Mouse (Mus musculus): ENCODE measurements around the gene Paqr5. TPM values are rescaled to one million over a fixed set of nuclear protein-coding genes. Genes with fewer than 3 reads are reported as not detected.
A peak's percentile ranks its signal among the peaks of the same experiment; 100 is the strongest.

The Paqr5 gene
- polyA plus RNA-seq, 1 experiment = not detected

- H3K27ac ChIP-seq (ENCODE audit: insufficient read depth, low read length) = peak overlapping the region; percentile 36; the same call in 1 of the 2 replicates
- H3K4me3 ChIP-seq (ENCODE audit: insufficient read depth, low read length) = no peak overlapping the region
- no peak for TF ChIP-seq POLR2A (IDR thresholded peaks at IDR 0.05; ENCODE audit: low read depth, low read length)
- peak; percentile 68; the same call in 1 of the 2 replicates for TF ChIP-seq CTCF (IDR thresholded peaks at IDR 0.05; ENCODE audit: borderline replicate concordance, insufficient read depth, low read length)
- no peaks in the 10 kb centered on the region; the same call in 1 of the 2 replicates for H3K4me1 ChIP-seq (ENCODE audit: control insufficient read depth, insufficient read depth, low read length)
These were observed 61.2 kb downstream of the Paqr5 start for GRCm38 (mm10) chr9:61965411-61965930.

- H3K27ac ChIP-seq (ENCODE audit: insufficient read depth, low read length) = no peak overlapping the region
- no peak for TF ChIP-seq POLR2A (IDR thresholded peaks at IDR 0.05; ENCODE audit: low read depth, low read length)
- TF ChIP-seq CTCF (IDR thresholded peaks at IDR 0.05; ENCODE audit: borderline replicate concordance, insufficient read depth, low read length) = no peak
- H3K4me1 ChIP-seq (ENCODE audit: control insufficient read depth, insufficient read depth, low read length) = no peaks in the 10 kb centered on the region; the same call in 1 of the 2 replicates
- H3K4me3 ChIP-seq (ENCODE audit: insufficient read depth, low read length) = no peak overlapping the region
These were observed 63.3 kb downstream of the Paqr5 start for GRCm38 (mm10) chr9:61963356-61963755.

GRCm38 (mm10) chr9:61961181-61961580 lies 65.5 kb downstream of the Paqr5 start:
- H3K27ac ChIP-seq (ENCODE audit: insufficient read depth, low read length) = no peak overlapping the region

GRCm38 (mm10) chr9:61960753-61961152 lies 65.9 kb downstream of the Paqr5 start:
- H3K27ac ChIP-seq (ENCODE audit: insufficient read depth, low read length) = no peak overlapping the region

More at GRCm38 (mm10) chr9:61961181-61961580, 65.5 kb downstream of the Paqr5 start:
- no peaks in the 10 kb centered on the region; the same call in 1 of the 2 replicates for H3K4me1 ChIP-seq (ENCODE audit: control insufficient read depth, insufficient read depth, low read length)
- TF ChIP-seq CTCF (IDR thresholded peaks at IDR 0.05; ENCODE audit: borderline replicate concordance, insufficient read depth, low read length) (no peak), POLR2A (IDR thresholded peaks at IDR 0.05; ENCODE audit: low read depth, low read length) (no peak)
- H3K4me3 ChIP-seq (ENCODE audit: insufficient read depth, low read length) = no peak overlapping the region

GRCm38 (mm10) chr9:61959921-61960569 lies 66.6 kb downstream of the Paqr5 start:
- no peak overlapping the region for H3K4me3 ChIP-seq (ENCODE audit: insufficient read depth, low read length)
- TF ChIP-seq POLR2A (IDR thresholded peaks at IDR 0.05; ENCODE audit: low read depth, low read length) = no peak
- TF ChIP-seq CTCF (IDR thresholded peaks at IDR 0.05; ENCODE audit: borderline replicate concordance, insufficient read depth, low read length) = no peak
- no peak overlapping the region for H3K27ac ChIP-seq (ENCODE audit: insufficient read depth, low read length)
- H3K4me1 ChIP-seq (ENCODE audit: control insufficient read depth, insufficient read depth, low read length) = no peaks in the 10 kb centered on the region

More at GRCm38 (mm10) chr9:61960753-61961152, 65.9 kb downstream of the Paqr5 start:
- TF ChIP-seq POLR2A (IDR thresholded peaks at IDR 0.05; ENCODE audit: low read depth, low read length) = no peak
- TF ChIP-seq CTCF (IDR thresholded peaks at IDR 0.05; ENCODE audit: borderline replicate concordance, insufficient read depth, low read length) = no peak
- Histone ChIP-seq H3K4me3 (ENCODE audit: insufficient read depth, low read length) (no peak overlapping the region), H3K4me1 (ENCODE audit: control insufficient read depth, insufficient read depth, low read length) (no peaks in the 10 kb centered on the region; the same call in 1 of the 2 replicates)

- Histone ChIP-seq H3K4me1 (ENCODE audit: control insufficient read depth, insufficient read depth, low read length) (no peaks in the 10 kb centered on the region), H3K27ac (ENCODE audit: insufficient read depth, low read length) (no peak overlapping the region), H3K4me3 (ENCODE audit: insufficient read depth, low read length) (no peak overlapping the region)
- TF ChIP-seq POLR2A (IDR thresholded peaks at IDR 0.05; ENCODE audit: low read depth, low read length) (no peak), CTCF (IDR thresholded peaks at IDR 0.05; ENCODE audit: borderline replicate concordance, insufficient read depth, low read length) (no peak)
These were observed 71.9 kb downstream of the Paqr5 start for GRCm38 (mm10) chr9:61954707-61955106.

- Histone ChIP-seq H3K4me1 (ENCODE audit: control insufficient read depth, insufficient read depth, low read length) (no peaks in the 10 kb centered on the region), H3K27ac (ENCODE audit: insufficient read depth, low read length) (no peak overlapping the region), H3K4me3 (ENCODE audit: insufficient read depth, low read length) (no peak overlapping the region)
- TF ChIP-seq POLR2A (IDR thresholded peaks at IDR 0.05; ENCODE audit: low read depth, low read length) = no peak
- no peak for TF ChIP-seq CTCF (IDR thresholded peaks at IDR 0.05; ENCODE audit: borderline replicate concordance, insufficient read depth, low read length)
These were observed 74.4 kb downstream of the Paqr5 start for GRCm38 (mm10) chr9:61952241-61952640.

GRCm38 (mm10) chr9:61947402-61948346 lies 79.0 kb downstream of the Paqr5 start:
- H3K4me1 ChIP-seq (ENCODE audit: control insufficient read depth, insufficient read depth, low read length) = no peaks in the 10 kb centered on the region
- H3K27ac ChIP-seq (ENCODE audit: insufficient read depth, low read length) = peak overlapping the region; percentile 58; the same call in 1 of the 2 replicates
- no peak for TF ChIP-seq POLR2A (IDR thresholded peaks at IDR 0.05; ENCODE audit: low read depth, low read length)
- peak; percentile 96 for TF ChIP-seq CTCF (IDR thresholded peaks at IDR 0.05; ENCODE audit: borderline replicate concordance, insufficient read depth, low read length)
- peak overlapping the region; percentile 57 for H3K4me3 ChIP-seq (ENCODE audit: insufficient read depth, low read length)

GRCm38 (mm10) chr9:61946623-61947401 lies 79.8 kb downstream of the Paqr5 start, which contains the start of gene Kif23:
Gene Kif23, minus strand, starts transcription at chr9:61946774.
- Histone ChIP-seq H3K4me3 (ENCODE audit: insufficient read depth, low read length) (peak within 1 kb of the TSS; percentile 81), H3K27ac (ENCODE audit: insufficient read depth, low read length) (peak within 1 kb of the TSS; percentile 58), H3K4me1 (ENCODE audit: control insufficient read depth, insufficient read depth, low read length) (no peaks in the 10 kb centered on the region)
- TF ChIP-seq POLR2A (IDR thresholded peaks at IDR 0.05; ENCODE audit: low read depth, low read length) (peak; percentile 70), CTCF (IDR thresholded peaks at IDR 0.05; ENCODE audit: borderline replicate concordance, insufficient read depth, low read length) (no peak)
